Mouse (Mus musculus) brain, embryonic 18.5 days (tissue): ENCODE measurements around the gene Pcx.

Source experiments
- DNase-seq: peaks from one replicate; pipeline ENCODE4 v3.0.0-alpha.2; 2012; ENCODE audit warnings: low read depth, low spot score

Pcx gene

DNA sequence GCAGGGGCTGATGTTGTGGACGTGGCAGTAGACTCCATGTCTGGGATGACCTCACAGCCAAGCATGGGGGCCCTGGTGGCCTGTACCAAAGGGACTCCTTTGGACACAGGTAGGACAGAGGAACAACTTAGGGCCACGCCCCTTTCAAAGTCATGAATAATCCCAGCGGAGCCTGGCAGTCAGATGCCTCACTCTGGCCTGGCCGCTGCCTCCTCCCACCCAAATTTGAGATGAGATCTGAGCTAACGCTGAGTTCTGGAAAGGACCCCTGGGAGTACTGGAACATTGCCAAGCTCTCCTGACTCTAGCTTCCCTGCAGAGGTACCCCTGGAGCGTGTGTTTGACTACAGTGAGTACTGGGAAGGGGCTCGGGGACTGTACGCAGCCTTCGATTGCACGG is 109.2 kb downstream of the Pcx start:
- no peak for DNase-seq

DNA sequence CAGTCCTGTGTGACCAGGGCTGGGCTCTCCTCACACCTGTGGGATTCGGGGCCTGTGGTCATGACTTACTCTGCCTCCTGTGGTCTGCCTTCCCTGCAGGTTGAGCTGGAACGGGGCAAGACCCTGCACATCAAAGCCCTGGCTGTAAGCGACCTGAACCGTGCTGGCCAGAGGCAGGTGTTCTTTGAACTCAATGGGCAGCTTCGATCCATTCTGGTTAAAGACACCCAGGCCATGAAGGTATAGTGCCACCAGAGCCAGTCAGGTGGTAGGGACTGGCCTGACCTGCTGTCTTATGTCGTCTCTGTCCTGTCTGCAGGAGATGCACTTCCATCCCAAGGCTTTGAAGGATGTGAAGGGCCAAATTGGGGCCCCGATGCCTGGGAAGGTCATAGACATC is 110.4 kb downstream of the Pcx start:
- no peak for DNase-seq

DNA sequence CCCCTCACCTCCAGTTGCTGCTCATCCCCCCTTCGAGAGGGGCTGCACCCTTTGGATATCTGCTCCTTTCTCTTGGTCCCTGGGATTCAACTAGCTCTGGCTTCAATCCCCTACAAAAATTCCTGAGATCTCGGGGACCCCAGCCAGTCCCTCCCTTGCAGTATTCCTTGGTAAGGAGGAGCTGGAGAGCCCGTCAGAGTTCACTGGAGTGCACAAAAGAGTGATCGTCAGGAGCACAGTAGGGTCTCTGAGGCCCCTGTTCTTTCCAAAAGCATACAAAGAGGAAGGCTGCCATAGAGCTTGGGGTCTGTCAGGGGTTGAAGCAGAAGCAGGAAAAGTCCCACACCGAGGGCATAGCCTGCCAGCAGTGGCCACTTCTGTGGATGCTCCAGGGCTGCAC is 112.5 kb downstream of the Pcx start:
- no peak for DNase-seq

DNA sequence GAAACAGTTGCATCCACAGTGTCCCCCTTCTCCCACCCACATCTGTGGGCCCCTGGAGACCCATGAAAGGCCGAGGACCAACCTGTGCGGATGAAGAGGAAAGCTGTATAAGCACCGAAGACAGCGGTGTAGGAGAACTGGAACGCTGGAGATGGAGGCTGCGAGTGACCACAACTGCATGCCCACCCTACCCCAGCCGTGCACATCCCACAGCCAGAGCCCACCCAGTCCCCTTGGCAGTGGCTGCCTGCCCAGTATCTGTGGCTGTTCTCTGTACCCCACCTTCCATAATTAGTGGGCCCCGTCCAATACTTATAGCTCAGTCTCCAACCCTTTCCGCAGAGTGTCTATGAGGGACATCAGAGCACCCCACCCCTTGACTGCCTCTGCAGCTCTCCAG is 113.1 kb downstream of the Pcx start:
- no peak for DNase-seq

DNA sequence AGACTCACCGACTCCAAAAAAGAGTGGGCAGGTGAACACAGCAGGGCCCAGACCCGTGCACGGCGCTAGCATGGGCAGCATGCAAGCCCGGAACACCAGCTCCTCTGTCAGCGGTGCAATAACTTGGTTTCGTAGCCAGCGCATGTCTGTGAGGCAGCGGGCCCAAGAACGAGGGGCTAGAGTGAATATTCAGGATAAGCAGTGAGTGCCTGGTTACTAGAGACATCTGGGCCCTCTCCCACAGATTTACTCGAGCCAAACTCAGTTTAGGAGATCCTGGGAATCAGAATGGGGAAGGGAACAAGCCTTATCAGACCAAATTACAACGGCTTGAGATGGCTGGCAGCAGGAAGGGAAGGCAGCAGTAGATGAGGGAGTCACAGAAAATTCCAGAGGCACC is 113.7 kb downstream of the Pcx start:
- DNase-seq = no peak

DNA sequence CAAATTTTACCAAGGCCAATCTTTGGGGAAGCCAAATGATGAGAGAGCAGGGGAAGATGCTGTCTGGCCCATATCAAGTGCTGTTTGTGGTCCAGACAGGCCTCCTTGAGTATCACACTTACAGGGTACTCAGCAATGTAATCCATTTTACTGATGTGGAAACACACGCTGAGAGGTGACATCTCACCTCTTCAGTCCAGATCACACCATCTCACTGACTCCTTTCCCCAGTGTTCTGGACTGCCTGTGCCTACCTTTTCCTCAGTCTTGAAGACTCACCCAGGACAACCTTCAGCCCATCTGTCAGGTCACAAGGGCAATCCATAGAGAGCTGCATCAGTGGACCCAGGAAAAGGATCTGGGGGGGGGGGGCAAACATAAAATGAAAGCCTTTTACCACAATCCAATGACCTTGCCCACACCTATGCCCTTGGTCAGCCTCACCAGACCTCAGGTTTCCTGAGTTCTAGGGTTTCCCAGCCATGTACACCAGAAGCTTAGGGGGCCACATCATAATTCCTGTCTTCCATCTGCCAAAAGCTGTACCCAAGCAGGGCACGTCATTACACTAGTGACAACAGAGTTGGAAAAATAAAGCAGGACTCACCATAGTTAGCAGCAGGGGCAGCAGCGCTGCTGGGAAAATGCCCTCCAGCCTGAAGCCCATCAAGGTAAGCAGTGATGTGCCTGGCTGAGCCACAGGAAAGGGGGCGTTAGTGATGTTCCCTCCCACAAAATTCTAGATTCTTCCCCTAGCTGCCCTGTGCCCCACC is 114.3 kb downstream of the Pcx start:
- DNase-seq = no peak

DNA sequence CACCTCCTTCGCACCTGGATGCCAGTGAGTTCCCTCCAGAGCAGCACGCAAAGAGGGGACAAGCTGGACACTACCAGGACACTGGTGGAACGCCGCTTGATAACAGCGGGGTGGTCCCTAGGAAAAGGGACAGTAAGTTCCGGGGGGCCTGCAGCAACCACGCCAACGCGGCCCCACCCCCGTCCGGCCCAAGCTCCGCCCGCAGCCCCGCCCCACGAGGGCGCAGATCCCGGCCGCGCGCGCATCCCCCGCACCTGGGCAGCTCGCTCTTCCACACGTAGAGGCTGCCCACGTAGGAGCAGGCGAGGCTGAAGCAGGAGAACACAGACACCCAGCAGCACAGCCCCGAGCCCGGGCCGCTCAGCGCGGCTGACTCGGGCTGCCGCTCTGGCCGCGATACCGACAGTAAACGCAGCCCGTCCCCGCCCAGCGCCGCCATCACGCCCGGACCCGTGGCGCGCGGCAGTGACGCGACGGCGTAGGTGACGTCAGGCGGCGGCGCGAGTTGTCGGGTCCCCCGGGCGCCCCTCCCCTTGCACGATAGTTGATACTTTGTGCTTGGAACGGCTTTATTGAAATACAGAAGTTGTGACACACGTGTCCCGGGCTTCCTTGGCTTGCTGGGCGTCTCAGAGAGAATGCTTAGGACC is 115.0 kb downstream of the Pcx start, which contains the start of gene Rce1:
Gene Rce1 (minus strand): TSS at position 463 of the 650 bp plus-strand sequence.
- peak; percentile 83 for DNase-seq

DNA sequence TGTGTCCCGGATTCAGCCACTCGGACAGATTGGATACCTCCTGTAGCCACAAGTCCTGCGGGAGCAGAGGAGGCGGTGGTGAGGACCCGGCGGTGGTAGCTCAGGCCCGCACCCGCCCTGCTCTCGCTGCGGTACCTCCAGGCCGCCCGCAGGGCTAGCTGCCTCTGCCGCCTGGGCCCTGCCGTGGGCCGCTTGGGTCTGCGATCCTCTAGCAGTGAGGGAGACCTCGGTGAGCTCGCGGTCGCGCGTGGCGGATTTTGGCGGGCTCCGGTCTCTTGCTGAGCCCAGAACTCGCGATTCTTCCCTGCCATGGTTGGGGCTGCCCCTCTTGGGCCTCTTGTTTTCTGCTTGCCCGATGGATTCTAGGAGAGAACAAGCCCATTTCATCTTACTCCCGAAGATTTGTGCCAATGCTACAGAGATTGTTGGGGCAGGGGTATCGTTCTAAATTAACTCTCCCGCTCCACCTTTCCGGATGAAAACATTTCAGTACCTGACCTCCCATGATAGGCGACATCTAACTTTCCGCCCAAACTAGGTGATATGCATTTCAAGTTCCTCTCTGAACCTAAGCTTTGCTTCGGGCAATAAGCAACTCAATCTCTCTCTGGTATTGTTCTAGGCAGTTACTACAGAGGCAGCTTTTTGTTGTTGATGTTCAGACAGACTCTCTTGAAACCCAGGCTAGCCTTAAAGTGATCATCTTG is 115.7 kb downstream of the Pcx start:
- DNase-seq = no peak

DNA sequence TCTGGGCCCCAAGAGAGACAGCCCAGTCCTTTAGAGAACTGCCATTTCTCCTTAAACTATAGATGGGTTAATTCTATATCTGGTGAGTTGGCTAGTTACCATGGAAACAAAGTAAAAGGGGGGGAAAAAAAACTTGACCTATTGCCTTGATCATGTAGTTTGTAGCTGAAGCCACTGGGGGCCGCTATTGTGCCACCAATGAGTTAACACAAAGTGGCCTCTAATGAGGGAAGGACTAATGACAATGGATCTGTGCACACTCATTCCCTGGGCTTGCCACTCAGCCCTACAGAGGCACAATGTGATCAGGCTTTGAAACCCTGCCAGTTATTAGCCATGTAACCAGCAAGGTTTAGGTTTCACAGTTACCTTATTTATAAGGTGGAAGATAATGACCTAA is 118.5 kb downstream of the Pcx start:
- DNase-seq = peak; percentile 54

DNA sequence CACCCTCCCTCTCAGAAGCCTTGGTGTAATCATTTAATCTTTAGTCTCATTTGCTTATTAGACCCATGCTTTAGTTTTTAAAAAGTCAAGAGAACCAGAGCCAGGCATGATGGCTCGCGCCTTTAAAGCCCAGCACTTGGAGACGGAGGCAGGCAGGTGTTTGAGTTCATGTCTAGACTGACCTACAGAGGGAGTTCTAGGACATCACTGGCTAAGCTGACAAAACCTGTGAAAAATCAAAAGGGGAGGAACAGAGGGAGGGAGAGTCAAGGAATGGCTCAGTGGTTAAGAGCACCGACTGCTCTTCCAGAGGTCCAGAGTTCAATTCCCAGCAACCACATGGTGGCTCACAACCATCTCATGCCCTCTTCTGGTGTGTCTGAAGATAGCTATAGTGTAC is 125.7 kb downstream of the Pcx start:
- DNase-seq = no peak

DNA sequence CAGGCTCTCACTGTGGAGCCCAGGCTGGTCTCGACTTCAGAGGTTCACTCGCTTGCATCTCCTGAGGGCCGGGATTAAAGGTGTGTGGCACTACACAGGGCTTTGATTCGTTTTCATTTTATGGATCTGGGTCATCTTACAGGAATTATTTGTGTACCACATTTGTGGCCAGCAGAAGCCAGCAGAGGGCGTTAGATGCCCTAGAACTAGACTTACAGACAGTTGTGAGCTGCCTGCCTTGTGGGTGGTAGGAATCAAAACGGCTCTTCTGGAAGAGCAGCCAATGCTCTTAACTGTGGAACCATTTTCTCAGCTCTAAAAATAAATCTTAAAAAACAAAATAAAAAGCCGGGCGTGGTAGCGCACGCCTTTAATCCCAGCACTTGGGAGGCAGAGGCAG is 134.0 kb downstream of the Pcx start:
- no peak for DNase-seq

DNA sequence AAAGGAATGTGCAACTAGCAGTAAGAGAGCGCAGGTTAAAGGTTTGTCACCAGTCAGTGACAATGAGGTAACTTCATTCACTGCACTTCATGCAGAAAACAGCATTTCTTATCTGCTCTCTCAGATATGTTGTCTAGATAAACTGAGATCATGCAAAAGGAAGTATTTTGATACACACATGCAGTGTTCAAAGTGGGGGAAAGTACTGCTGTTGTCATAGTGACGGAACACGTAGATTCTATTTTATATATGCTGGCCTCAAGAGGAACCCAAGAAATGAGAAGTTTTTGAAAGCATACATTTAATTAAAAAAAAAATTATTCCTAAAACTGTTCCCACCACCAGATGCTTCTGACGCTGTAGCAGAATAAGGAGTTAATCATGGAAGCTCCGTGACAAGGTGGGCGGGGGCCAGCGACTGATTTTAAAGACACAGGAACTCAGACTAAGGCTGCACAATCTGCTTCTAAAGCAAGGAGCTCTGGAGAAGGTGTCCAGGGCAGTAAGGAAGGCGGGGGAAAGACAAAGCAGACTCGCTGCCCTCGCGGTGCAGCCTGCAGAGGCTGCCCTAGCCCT is 136.7 kb downstream of the Pcx start:
- no peak for DNase-seq

DNA sequence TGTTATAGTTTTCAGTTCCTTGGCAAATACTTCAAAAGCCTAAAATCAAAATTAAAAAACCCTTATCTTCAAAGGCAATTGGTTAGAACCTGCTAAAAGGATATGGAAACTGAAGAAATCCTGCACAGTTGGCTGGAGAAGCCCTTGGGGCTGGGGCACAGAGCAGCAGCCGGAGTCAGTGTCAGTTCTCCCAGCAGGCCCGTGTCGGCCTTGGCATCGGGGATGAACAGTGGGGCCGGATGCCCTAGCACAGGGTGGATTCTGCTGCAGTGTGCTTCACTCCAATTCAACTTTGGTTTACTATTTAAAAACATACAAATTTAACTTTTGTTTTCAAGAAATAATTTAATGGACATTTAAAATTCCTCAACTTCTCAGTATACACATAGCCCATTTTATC is 147.9 kb downstream of the Pcx start:
- DNase-seq = no peak

DNA sequence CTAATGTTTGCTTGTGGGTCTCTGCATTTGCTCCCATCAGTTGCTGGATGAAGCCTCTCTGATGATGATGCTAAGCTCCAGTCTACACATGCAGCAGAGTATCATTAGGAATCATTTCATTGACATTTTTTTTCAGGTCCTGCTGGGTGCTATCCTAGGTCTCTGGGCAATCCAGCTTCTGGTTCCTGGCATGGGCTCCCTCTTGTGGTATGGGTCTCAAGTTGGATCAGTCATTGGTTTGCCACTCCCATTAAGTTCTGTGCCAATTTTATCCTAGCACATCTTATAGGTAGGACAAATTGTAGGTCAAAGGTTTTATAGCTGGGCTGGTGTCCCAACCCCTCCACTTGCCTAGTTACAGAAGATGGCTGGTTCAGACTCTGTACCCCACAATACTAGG is 156.5 kb downstream of the Pcx start:
- no peak for DNase-seq

DNA sequence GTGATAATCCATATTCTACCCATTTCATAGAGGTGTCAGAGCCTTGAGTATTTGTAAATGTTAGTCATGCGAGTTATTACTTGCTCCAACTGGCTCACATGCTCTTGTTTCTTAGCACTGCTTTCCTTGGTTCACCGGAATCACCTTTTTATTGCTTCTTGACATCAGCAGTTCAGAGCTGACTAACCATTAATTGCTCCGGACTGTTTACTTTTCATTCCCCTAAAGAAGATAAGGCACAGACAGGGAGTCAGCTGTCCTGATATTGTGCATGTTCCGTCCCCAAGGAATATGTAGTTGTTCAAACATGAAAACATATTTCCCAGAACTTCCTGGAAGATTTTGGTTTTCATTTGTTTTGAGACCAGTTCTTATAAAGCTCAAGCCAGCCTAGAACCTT is 160.5 kb downstream of the Pcx start:
- DNase-seq = no peak
